Mouse (Mus musculus) heart, postnatal 4 days (tissue): ENCODE data around the gene Adrb1. TPM values are rescaled to one million over a fixed set of nuclear protein-coding genes. Genes with fewer than 3 reads are reported as not detected.
A peak's percentile ranks its signal among the peaks of the same experiment; 100 is the strongest.
"Not testable (repeated sequence)": the region's sequence is repeated elsewhere in the genome, so short reads cannot be mapped to it uniquely, and the experiment has no call there.

Source experiments
- DNase-seq: peaks from one replicate; pipeline ENCODE4 v3.0.0; 2021
- total RNA-seq, 2 experiments: library from RNA; stranded (reverse); gene quantifications; 2 replicates each; pipeline ENCODE4 v1.2.3; 2021

Gene Adrb1
- total RNA-seq, 2 experiments from 2014 or later, result 30.3 to 33.8 TPM

DNA sequence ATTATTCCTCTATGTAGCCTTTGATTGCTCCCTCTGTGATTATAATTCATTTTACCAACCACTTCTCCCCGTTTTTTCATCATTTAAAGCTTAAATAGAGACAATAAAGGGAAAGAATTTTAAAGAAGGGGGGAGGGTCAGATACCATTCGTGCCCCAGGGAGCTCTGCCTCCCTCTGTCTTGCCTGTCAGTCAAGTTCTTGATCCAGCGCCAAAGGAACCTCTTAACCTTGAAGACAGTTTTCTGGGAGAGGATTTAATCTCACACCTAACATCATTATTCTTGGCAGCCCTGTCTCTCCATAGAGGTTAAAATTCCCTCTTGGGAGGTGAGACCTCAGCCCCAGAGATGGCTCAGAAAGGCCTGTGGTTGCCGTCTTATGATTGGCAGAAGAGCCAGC, 28.7 kb downstream of the Adrb1 start:
- DNase-seq, result no peak

DNA sequence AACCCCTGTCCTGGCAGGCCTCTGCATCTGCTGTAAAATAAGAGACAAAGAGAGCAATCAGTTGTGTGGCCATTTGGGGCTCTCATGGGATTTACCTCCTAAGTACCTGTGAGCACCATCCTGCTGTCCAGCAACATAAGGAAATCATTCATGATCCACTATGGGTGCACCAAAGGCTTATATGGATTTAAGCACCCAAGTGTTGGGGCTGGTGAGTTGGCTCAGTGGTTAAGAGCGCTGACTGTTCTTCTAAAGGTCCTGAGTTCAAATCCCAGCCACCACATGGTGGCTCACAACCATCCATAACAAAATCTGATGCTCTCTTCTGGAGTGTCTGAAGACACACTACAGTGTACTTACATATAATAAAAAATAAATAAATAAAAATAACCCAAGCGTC, 32.5 kb downstream of the Adrb1 start:
- not testable (repeated sequence) for DNase-seq

DNA sequence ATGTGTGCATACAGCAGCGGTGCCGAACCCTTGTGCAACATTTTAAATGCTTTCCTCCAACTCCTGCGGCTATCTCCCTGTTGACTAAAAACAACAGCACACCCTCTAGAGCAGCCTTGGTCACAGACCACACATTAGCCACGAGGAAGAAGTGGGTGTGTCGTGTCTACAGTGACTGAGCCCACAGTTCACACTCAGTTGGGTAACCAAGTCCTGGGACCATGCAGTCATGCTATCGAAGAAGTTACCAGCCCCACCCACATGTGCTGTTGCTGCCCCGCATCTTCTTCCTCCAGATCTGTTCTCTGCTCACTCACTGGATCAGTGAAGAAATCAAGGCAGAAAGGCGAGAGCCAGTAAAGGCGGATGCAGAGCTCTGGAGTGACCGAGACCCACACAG, 34.4 kb downstream of the Adrb1 start:
- no peak for DNase-seq

DNA sequence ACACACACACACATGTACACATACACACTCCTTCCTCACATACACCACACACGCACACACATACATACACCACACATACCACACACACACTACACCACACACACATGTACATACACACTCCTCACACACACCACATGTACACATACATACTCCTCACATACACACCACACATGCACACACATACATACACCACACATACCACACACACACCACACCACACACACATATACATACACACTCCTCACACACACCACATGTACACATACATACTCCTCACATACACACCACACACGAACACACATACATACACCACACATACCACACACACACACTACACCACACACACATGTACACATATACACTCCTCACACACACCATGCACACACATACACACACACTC, 36.3 kb downstream of the Adrb1 start:
- DNase-seq, result no peak

DNA sequence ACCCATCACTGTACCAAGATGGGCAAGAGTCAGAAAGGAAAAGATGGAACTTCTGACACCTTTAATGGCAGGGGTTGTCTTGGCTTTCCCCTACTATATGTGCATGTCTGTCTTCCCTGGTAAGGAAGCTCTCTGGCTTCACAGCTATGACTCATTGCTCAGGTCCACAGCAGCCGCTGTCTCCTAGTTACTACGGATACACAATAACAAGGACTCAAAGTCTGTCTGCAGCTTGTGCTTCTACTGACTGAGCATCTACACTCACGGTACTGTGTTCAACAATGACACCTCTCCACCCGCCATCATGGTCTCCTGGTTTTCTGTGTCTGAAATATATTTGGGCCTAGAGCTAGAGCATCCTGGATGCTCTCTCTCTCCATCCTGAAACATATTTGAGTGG, 37.7 kb downstream of the Adrb1 start:
- no peak for DNase-seq

DNA sequence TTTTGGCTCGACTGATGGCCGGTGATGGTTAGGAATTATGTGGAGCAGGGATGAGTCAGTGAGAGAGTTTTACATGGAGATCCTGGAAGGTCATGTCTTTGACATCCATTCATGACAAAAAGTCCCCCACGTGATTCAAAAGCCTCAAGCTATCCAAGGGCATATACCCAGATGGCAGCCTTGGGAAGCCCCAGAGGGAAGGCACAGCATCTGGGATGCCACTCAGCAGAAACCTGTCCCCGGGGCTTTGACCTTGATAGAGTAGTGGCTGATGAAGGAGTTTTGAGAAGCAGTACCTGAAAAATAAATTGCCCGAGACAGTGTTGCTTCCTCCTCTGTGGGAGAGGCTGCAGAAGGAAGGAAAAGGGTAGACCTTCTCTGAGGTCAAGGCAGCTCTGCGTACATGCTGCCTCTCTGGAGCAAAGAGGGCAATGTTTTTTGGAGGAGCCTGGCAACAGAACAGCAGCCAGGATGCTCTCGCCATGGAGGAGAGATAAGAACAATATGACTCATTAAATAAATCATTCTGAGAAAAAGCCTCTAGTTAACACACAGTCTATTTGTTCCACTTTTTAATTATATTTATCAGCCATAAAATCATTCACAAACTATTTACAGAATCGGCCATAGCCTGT, 38.4 kb downstream of the Adrb1 start:
- DNase-seq, result no peak

DNA sequence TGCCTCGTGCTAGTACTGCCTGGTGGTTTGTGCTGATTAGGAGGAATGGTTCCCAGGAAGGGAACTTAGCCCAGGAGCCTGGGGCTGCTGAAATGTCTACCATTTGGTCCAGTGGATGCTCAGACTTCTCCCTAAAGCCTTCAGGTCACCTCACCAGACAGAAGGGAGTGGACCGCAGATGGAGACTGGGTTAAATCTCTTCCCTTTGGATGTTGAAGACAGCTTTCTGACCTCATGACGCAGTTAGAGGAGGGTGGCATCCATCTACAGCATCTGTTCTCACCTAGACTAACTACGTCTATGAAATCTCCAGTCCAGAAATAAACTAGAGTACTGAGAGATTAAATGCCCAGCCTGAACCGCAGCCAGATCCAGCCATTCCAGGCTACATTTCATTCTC, 39.1 kb downstream of the Adrb1 start:
- DNase-seq, result peak; percentile 56

DNA sequence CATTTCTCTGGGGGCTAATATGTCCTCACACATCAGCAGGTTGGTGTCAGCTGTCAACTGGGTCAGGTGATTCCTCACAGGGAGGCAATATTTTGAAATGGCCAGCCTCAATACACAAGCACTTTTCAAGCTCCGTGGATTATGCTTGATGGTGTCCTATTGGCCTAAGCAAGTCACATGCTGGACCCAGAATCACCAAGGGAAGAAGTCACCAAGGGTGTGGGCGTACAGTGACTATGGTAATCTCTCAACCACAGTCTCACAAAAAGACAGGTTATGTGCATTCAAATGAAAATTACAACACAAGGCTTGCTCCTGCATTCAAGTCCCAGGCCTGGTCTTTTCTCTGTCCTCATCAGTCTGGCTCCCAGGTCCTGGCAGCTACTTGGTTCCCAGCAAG, 39.7 kb downstream of the Adrb1 start:
- DNase-seq, result no peak

DNA sequence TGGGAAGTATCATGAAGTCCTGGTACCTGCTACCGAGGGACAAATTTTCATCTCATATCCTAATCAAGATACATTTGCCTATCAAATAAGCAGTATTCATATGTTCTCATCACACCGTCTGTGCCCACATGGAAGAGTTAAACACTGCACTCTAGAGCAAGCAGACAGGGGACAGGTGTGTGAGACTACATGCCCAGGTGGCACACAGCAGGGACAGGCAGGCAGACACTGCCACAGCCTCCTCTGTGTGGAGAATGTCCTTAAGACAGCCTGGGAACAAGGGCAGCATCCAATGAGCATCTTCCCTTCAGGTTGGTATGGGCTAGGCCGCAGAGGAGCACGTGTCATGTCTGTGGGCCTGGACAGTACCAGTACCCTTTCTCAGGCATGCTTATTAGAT, 40.7 kb downstream of the Adrb1 start:
- no peak for DNase-seq

DNA sequence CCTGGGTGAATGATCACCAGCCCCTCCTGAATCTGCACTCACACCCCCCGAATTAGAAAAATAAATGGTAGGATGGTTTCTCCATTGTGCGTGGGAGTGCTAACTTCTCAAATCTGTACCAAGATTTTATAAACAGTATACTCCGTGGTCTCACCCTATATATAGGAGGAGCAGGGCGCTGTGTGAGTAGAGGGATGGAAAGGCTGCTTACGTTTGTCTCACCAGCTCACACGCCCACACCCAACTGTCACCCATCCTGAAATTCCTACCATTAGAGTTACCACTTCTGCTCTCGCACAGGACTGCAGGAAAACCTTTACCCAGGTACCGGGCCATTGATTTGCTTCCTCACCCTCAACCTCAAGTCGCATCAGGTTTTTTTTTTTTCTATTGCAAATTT, 47.0 kb downstream of the Adrb1 start:
- DNase-seq, result no peak

DNA sequence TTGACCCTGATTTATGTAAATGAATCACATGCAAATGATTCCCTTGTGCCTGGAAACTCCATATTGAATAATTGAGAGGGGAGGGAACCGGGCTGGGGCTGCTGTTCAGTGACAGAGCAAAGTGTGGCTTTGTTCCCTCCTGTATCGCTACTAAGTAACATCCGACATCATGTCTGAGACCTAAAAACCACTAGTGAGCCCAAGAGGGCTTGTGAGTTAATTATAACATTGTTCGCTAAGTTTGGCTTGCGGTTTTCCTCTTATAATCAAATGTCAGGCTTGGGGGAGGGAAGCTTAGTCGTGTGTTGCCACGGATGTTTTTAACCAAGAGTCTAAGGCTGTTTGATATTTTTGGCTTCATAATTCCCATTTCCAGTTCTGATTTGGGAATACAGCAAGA, 50.2 kb downstream of the Adrb1 start:
- DNase-seq, result no peak

DNA sequence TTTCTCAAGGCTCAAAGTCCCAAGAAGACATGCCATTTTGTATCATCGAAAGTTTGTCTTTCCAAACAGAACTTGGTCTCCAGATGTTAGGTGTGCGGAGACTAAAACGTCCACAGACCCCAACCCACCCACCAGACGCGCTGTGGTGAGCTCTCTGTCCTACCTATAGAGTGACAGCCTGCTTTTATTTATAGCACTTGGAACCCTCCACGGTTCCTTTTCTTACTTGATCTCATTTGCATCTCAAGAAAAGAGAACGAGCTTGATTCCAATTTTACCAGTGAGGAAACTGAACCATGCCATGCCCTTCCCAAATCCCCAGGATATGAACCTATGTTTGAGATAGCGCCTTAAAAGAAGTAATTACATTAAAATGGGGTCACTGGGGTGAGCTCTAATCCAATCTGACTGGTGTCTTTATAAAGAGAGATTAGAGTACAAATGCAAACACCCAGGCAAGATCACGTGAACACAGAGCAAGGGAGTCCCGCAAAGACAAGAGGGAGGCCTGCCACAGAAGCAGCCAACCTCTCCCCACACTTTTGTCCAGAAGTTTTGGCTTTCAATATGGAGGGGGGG, 51.5 kb downstream of the Adrb1 start:
- no peak for DNase-seq

DNA sequence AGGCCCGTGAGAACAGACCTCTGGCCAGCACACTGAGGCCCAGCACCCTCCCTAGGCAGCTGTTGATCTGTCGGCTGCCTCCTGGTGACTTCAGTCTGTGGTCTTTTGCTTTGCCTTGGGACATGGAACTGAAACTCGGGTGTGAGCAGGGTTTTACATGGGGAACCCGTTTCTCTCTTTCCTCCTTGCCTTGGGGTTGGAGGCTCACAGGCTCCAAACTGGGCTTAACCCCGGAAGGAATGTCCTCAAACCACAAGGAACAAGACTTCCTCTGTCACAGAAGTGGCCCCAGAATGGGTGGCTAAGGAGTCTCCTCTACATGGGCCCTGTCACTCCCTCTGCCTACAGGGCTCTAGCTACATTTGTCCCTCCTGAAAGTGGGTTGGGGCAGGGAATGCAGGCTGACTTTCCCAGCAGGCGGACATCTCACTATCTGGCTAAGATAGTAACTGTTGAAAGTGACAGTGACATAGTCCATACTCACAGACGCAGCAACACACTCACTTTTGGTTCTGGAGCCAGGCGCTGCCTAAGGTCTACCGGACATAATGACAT, 52.5 kb downstream of the Adrb1 start:
- peak; percentile 69 for DNase-seq

DNA sequence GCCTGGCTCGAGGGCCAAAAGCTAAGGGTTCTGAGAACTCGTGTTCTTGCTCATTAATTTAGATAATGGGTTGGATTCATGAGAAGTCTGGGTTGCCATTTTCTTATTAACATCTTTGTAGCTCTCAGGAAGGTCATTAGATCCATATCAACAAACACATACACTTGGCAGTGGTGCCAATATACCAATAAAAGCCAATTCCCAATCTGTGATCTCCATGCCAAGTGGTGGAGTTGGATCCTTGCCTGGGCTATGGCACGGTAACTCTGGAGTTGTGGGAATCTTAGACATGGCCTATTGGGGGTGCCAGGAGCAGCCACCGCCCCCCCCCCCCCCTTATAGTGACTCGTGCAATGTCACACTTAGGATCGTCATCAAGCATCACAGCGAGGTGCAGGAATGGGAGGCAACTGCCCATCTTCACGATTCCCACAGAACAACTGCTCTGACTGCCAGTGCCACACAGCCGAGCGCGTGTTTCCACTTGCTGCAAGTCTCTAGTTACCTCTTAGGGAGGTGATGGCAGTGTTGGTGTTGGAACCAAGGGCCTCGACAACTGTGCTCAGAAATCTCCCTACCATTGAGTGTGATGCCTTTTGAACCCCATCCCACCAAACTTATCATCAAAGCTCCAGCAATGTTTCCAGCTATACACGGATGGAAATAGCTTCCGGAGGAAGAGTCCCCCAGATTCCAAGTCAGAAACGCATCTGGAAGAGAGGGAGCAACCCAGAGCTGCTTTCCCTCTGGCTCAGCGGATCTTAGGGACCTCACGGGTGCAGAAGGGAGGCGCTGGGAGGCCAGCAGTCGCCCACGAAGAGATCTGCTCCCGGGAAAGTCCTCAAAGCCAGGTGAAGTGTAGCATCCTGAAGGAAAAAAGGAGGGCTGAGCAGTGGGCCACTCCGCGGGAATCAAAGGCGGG, 53.2 kb downstream of the Adrb1 start:
- peak; percentile 42 for DNase-seq

DNA sequence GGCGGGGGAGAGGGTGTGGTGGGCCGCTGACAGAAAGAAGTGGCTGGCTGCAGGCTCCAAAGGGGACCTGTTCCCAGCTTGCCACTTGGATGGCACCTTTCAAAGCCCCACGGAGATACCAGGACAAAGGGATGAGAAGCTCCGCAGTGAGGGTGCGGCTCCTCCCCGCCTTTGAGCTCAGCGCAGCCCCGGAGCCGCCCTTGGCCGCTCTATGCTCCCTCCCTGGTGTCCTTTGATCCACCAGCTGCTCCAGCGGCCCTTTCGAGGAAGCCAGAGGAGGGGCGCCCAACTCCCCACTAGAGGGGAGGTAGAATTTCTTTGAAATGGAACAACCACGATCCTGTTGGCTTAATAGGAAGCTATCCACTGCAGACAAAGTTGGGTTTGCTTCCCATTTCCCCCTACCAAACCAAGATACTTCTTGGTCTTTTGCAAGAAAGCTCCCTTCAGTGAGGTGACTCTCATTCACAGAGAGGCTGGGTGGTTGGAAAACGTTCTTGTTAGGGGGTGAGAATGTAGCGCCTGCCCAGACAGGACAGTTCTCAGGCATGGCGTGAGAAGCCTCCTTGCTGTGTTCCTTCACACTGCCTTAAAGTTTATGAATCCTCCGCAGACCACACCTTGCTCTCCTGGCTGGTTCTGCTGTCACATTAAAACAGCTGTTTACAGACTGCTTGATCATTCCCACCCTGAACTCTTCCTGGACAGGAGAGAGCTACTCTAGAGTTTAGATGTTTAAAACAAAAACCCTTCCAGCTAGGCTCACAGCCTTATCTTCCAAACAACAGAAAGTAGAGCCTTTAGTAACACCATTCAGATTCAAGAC, 54.1 kb downstream of the Adrb1 start:
- DNase-seq, result peak; percentile 47

DNA sequence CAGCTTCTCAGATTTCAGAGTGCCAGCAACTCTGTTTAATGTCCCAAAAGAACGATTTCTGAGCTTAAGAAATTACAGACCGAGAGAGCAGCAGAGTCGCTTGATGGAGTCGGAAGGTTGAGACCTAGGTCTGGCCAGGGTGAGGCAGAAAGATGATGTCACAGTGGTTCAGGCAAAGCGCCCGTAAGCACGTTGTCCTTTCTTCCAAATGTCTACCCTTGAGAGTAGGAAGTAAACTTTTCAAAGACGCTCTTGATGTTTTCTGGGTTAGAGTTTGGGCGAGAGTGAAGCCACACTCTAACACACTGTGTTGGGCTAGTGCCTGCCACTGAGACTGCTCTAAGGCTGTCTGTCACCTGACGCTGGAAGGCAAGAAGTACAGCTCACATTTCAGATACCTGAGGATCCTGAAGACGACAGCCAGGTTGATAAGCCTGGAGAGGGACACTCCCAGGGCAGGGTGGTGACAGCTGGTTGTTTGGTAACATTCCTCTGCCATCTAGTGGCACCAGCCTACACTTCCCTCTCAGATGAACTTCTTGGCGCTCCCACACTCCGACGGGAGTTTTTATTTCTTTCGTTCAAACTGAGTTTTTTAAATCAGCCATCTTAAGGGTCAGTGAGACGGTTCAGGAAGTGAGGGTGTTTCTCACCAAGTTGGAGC, 54.9 kb downstream of the Adrb1 start:
- DNase-seq, result peak; percentile 71

DNA sequence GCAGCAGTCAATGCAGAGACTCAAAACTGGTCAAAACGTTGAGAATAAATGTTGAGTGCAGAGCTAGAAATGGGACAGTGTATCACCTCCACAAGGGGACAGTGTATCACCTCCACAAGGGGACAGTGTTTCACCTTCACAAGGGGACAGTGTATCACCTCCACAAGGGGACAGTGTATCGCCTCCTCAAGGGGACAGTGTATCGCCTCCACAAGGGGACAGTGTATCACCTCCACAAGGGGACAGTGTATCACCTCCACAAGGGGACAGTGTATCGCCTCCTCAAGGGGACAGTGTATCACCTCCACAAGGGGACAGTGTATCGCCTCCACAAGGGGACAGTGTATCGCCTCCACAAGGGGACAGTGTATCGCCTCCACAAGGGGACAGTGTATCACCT, 56.5 kb downstream of the Adrb1 start:
- not testable (repeated sequence) for DNase-seq
